Mouse (Mus musculus) bone marrow, adult 2 months (tissue): ENCODE measurements around the gene Lpar1. TPM values are rescaled to one million over a fixed set of nuclear protein-coding genes. Genes with fewer than 3 reads are reported as not detected.
"Not testable (repeated sequence)": the region's sequence is repeated elsewhere in the genome, so short reads cannot be mapped to it uniquely, and the experiment has no call there.

Source experiments
- H3K27ac ChIP-seq: fragments of 200-500 bp; 2 replicates; pipeline ENCODE4 v1.5.1; 2012; ENCODE audit warnings: low read depth, mild to moderate bottlenecking, control low read depth, inconsistent platforms, low read length; ENCODE audit not compliant: control insufficient read depth, poor library complexity, insufficient read depth
- H3K4me1 ChIP-seq: fragments of 200-500 bp; 2 replicates; pipeline ENCODE4 v1.6.1; 2011; ENCODE audit warnings: low read length; ENCODE audit not compliant: control insufficient read depth, insufficient read depth
- H3K4me3 ChIP-seq: fragments of 200-500 bp; replicated peaks from 2 replicates; pipeline ENCODE3; 2011; ENCODE audit warnings: mild to moderate bottlenecking, low read depth, low read length, control low read depth; ENCODE audit not compliant: control insufficient read depth
- CTCF ChIP-seq: fragments of 200-500 bp; IDR thresholded peaks from 2 replicates; pipeline ENCODE4 v1.5.1; 2011; ENCODE audit warnings: low read length, control low read depth; ENCODE audit not compliant: control insufficient read depth, insufficient read depth
- POLR2A ChIP-seq: fragments of 200-500 bp; IDR thresholded peaks from 2 replicates; pipeline ENCODE4 v1.6.1; 2011; ENCODE audit warnings: low read depth, mild to moderate bottlenecking, control low read depth, low read length, borderline replicate concordance; ENCODE audit not compliant: control insufficient read depth
- WGBS: fragments of 180-500 bp; shearing (Covaris S2); methylation state at CpG from one replicate; pipeline ENCODE4 v1.1.7; 2018; 5-methylcytosine and 5-hydroxymethylcytosine counted together
- polyA plus RNA-seq: library from polyadenylated mRNA; stranded (reverse); fragments of >200 nt; gene quantifications from 2 replicates; pipeline ENCODE4 v1.2.4, GENCODE M21; 2011; ENCODE audit warnings: low replicate concordance; ENCODE audit not compliant: missing spikeins, insufficient read depth, insufficient read length

The Lpar1 gene
- polyA plus RNA-seq, 1 experiment: 2.0 TPM

DNA sequence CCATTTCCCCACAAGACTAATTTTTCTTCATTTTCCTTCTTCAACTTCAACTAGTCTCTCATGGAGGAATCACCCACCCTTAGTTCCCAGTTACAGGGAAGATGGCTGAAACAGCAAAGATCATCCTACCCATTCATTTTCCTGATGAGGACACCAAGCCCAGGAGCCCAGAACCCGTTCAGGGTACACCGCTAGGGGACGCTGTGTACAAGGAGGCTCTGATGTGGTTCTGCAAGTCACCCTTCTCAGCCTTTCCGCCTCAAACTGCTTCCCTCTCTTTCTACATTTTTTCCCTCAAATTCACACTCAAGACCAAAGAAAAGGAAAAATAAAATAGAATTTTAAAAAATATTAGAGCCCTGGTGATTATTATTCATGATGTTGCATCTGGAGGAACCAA, 1.9 kb downstream of the Lpar1 start:
- TF ChIP-seq POLR2A (no peak), CTCF (peak; percentile 76)
- Histone ChIP-seq H3K4me1 (no peaks in the 10 kb centered on the region), H3K27ac (no peak overlapping the region), H3K4me3 (no peak overlapping the region)
- 8% methylated on average over 4 of the region's 4 CpGs for WGBS

DNA sequence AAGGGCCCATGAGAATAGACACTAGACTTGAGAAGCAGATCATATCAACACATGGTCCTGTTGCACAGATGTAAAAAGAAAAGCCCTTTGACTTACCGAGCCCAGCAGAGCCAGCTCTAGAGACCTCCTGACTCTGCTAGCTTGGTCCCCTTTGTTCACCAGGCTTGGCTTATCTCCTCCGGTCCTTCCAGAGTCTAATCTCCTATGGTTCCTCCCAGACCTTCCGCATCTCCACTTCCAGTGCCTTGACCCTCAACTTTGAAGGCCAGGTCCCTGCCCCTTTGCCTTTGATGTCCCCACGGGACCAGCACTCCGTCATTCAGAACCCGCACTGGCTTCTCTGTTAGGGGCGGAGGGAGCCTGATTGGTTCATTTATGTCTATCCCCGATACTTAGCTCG, 6.0 kb downstream of the Lpar1 start:
- H3K4me3 ChIP-seq: no peak overlapping the region
- H3K4me1 ChIP-seq: no peaks in the 10 kb centered on the region
- TF ChIP-seq POLR2A: no peak
- no peak overlapping the region for H3K27ac ChIP-seq
- WGBS: 83% methylated on average over 9 of the region's 9 CpGs

GRCm38 (mm10) chr4:58547273-58547565, 6.5 kb downstream of the Lpar1 start:
- no peak overlapping the region for H3K27ac ChIP-seq
- H3K4me3 ChIP-seq: no peak overlapping the region
- no peak for TF ChIP-seq POLR2A
- TF ChIP-seq CTCF: no peak
- WGBS: 58% methylated on average over 4 of the region's 4 CpGs
- no peaks in the 10 kb centered on the region for H3K4me1 ChIP-seq

GRCm38 (mm10) chr4:58546441-58547272, 7.0 kb downstream of the Lpar1 start:
- 53% methylated on average over 11 of the region's 11 CpGs for WGBS
- Histone ChIP-seq H3K4me3 (no peak overlapping the region), H3K4me1 (no peaks in the 10 kb centered on the region), H3K27ac (no peak overlapping the region)
- TF ChIP-seq POLR2A (no peak), CTCF (no peak)

- WGBS: 59% methylated on average over 9 of the region's 9 CpGs
- no peaks in the 10 kb centered on the region for H3K4me1 ChIP-seq
Measured at GRCm38 (mm10) chr4:58545888-58546432, 7.7 kb downstream of the Lpar1 start.

GRCm38 (mm10) chr4:58543171-58543570, 10.5 kb downstream of the Lpar1 start:
- H3K4me3 ChIP-seq: no peak overlapping the region
- no peak overlapping the region for H3K27ac ChIP-seq
- 58% methylated on average over 3 of the region's 3 CpGs for WGBS
- H3K4me1 ChIP-seq: no peaks in the 10 kb centered on the region
- TF ChIP-seq POLR2A (no peak), CTCF (no peak)

More at GRCm38 (mm10) chr4:58545888-58546432, 7.7 kb downstream of the Lpar1 start:
- TF ChIP-seq CTCF: no peak
- no peak for TF ChIP-seq POLR2A
- Histone ChIP-seq H3K4me3 (no peak overlapping the region), H3K27ac (no peak overlapping the region)

DNA sequence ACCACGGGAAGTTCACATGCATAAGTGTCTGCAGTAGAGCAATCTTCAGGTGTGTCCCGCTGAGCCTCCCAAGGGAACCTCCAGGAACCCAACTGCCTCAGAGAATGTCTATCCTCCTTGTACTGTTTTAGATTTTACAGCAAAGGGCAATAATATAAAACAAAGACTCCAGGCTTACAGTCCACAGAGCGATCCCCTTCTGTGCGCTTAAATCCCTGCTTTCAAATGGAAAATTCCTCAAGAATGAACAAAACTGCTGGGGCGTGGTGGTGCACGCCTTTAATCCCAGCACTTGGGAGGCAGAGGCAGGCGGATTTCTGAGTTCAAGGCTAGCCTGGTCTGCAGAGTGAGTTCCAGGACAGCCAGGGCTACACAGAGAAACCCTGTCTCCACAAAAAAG, 11.0 kb downstream of the Lpar1 start:
- not testable (repeated sequence) for H3K27ac ChIP-seq, H3K4me1 ChIP-seq, H3K4me3 ChIP-seq
- WGBS: 80% methylated on average over 7 of the region's 7 CpGs

DNA sequence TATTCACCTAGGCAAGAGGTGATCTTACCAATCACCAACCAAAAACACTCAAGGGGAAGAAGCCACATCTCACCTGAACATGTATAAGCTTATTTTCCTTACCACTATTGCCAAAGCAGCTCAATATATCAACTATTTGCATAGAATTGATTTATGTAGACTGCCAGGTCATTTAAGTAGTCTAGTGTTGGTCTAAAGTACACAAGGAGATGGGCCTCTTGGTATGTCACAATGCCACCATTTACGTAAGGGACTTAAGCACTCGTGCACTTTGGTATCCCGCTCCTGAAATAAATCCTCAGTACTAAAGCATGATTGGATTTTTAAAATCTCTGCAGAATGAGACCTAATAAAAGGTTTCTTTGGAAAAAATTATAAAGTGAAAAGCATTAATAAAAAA, 12.9 kb downstream of the Lpar1 start:
- TF ChIP-seq POLR2A: no peak
- no peak for TF ChIP-seq CTCF
- no peak overlapping the region for H3K27ac ChIP-seq
- H3K4me1 ChIP-seq: no peaks in the 10 kb centered on the region
- 81% methylated on average over 3 of the region's 3 CpGs for WGBS
- no peak overlapping the region for H3K4me3 ChIP-seq

DNA sequence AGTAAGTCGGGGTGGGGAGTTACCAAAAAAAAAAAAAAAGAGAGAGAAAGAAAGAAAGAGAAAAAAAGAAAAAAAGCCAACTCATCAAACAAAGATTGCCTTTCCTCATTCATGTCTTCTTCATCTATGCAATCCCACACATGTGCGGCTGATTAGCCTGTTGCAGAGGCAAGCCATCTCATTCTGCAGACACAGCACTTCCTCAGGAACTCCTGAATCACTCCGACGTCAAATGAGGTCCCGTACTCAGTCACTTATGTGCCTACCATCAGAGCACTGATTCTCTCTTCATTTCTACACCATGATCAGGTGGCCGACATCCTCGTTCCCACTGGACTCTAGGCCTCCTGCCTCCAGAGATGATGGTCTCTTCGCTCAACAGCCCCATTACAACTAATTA, 13.3 kb downstream of the Lpar1 start:
- TF ChIP-seq POLR2A: no peak
- no peak for TF ChIP-seq CTCF
- H3K4me3 ChIP-seq: no peak overlapping the region
- 42% methylated on average over 8 of the region's 8 CpGs for WGBS
- no peak overlapping the region for H3K27ac ChIP-seq
- H3K4me1 ChIP-seq: no peaks in the 10 kb centered on the region
